Mouse (Mus musculus) kidney, embryonic 15.5 days (tissue): ENCODE data around the gene Kbtbd4. TPM values are rescaled to one million over a fixed set of nuclear protein-coding genes. Genes with fewer than 3 reads are reported as not detected.
A peak's percentile ranks its signal among the peaks of the same experiment; 100 is the strongest.

ENCODE experiments used
- ATAC-seq: fragments of 200-750 bp; cut with Nextera tagmentation; replicated peaks from 2 replicates; pipeline ENCODE4 v1.8.0; 2017; ENCODE audit warnings: moderate TSS enrichment; ENCODE audit not compliant: low FRiP score
- H3K27ac ChIP-seq: fragments of 300-500 bp; sonication (generic); 2 replicates; pipeline ENCODE4 v1.5.1; 2015; ENCODE audit warnings: mild to moderate bottlenecking, inconsistent platforms
- H3K27me3 ChIP-seq: fragments of 300-500 bp; sonication (generic); 2 replicates; pipeline ENCODE4 v1.6.1; 2015; ENCODE audit warnings: inconsistent platforms
- H3K36me3 ChIP-seq: fragments of 300-500 bp; sonication (generic); 2 replicates; pipeline ENCODE4 v1.6.1; 2015; ENCODE audit warnings: inconsistent platforms
- H3K4me1 ChIP-seq: fragments of 300-500 bp; sonication (generic); 2 replicates; pipeline ENCODE4 v1.6.1; 2015; ENCODE audit warnings: inconsistent platforms
- H3K4me2 ChIP-seq: fragments of 300-500 bp; sonication (generic); 2 replicates; pipeline ENCODE4 v1.6.1; 2015; ENCODE audit warnings: moderate library complexity, mild to moderate bottlenecking, inconsistent platforms
- H3K4me3 ChIP-seq: fragments of 300-500 bp; sonication (generic); replicated peaks from 2 replicates; pipeline ENCODE4 v1.5.1; 2015; ENCODE audit warnings: mild to moderate bottlenecking, inconsistent platforms
- H3K9ac ChIP-seq: fragments of 300-500 bp; sonication (generic); 2 replicates; pipeline ENCODE4 v1.6.1; 2015; ENCODE audit warnings: mild to moderate bottlenecking, inconsistent platforms
- H3K9me3 ChIP-seq: fragments of 300-500 bp; sonication (generic); replicated peaks from 2 replicates; pipeline ENCODE4 v1.6.1; 2016; ENCODE audit warnings: inconsistent platforms
- WGBS: fragments of 180-500 bp; shearing (Covaris S2); methylation state at CpG from one replicate; pipeline ENCODE4 v1.1.7; 2015; ENCODE audit warnings: mixed read lengths; 5-methylcytosine and 5-hydroxymethylcytosine counted together
- polyA plus RNA-seq: library from polyadenylated mRNA; unstranded; fragments of >200 nt; fragmentation: Nextera tagmentation; extraction: Ambion mirVana; gene quantifications from 2 replicates; pipeline ENCODE4 v1.2.1, GENCODE M21; 2015

Kbtbd4 gene
- polyA plus RNA-seq, 1 experiment from 2014 or later = 42.4 TPM

GRCm38 (mm10) chr2:90939750-90940149, 35.2 kb downstream of the Kbtbd4 start:
- Histone ChIP-seq H3K27ac (peak overlapping the region; percentile 95), H3K27me3 (no peaks in the 10 kb centered on the region), H3K9ac (peak overlapping the region; percentile 80), H3K4me1 (peaks cover 32% of the 10 kb centered on the region), H3K36me3 (no peaks in the 10 kb centered on the region), H3K4me3 (peak overlapping the region; percentile 93), H3K9me3 (no peaks in the 10 kb centered on the region), H3K4me2 (peak overlapping the region; percentile 73)
- peak; percentile 41 for ATAC-seq
- whole genome bisulfite sequencing = 44% methylated on average over 8 of the region's 8 CpGs

DNA sequence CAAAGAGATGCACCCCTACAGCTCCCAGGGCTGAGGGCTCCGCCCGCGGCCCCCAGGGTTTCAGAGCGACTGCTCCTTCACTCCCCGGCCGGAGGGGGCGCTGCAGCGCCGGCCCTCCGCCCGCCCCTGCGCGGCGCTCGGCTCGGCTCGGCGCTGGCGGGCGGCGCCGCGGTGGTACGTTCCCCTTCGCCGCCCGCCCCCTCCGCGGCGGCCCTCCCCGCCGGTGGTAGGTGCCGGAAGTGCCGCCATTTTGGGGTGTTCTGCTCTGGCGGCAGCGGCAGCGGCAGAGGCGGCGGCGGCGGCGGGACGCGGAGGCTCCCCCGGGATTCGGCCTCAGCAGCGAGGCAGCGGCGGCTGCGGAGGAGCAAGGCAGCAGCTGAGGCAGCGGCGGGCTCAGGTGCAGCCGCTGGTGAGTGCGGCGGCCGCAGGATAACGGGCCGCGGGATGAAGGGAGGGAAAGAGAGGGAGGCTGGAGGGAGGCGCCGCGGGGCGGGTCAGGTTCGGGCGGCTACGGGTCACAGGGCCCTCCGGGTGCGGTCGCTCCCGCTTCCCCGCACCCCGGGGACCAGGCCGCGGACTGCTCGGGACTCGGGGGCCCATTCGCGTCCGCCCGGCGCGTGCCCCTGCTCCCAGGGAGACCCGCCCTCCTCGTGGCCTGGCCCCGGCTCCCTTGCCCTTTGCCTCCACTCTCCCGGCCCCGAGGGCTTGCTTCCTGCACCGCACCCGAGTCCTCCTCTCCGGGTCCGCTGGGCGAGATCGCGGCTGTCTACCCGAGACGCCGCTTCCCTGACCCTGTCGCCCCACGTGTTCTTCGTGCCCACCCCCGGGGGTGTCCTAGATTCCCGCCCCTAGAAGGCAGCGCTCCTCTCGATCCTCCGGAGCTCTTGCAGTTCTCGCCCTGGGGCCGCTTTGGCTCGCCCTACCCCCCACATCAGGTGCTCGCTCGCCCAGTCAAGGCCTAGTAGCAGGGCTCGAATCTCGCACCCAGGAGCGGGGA, 36.0 kb downstream of the Kbtbd4 start, which contains the start of gene Celf1:
Celf1 (plus strand) TSS at position 150 of the 997 bp plus-strand sequence.
- under 1% methylated on average over 90 of the region's 113 CpGs for WGBS
- H3K4me3 ChIP-seq = peak within 1 kb of the TSS; percentile 93
- H3K4me1 ChIP-seq = peaks cover 32% of the 10 kb centered on the region
- peak within 1 kb of the TSS; percentile 73 for H3K4me2 ChIP-seq
- no peaks in the 10 kb centered on the region for H3K9me3 ChIP-seq
- H3K36me3 ChIP-seq = no peaks in the 10 kb centered on the region
- no peaks in the 10 kb centered on the region for H3K27me3 ChIP-seq
- ATAC-seq = peak; percentile 96
- peak within 1 kb of the TSS; percentile 80 for H3K9ac ChIP-seq
- H3K27ac ChIP-seq = peak within 1 kb of the TSS; percentile 95

- Histone ChIP-seq H3K9me3 (no peaks in the 10 kb centered on the region), H3K4me2 (peak overlapping the region; percentile 73), H3K4me1 (peaks cover 32% of the 10 kb centered on the region), H3K36me3 (no peaks in the 10 kb centered on the region), H3K4me3 (peak overlapping the region; percentile 93), H3K27ac (no peak overlapping the region), H3K9ac (peak overlapping the region; percentile 80), H3K27me3 (no peaks in the 10 kb centered on the region)
- ATAC-seq = no peak
- 42% methylated on average over 2 of the region's 2 CpGs for WGBS
Observed at GRCm38 (mm10) chr2:90941744-90942143, 37.2 kb downstream of the Kbtbd4 start.

DNA sequence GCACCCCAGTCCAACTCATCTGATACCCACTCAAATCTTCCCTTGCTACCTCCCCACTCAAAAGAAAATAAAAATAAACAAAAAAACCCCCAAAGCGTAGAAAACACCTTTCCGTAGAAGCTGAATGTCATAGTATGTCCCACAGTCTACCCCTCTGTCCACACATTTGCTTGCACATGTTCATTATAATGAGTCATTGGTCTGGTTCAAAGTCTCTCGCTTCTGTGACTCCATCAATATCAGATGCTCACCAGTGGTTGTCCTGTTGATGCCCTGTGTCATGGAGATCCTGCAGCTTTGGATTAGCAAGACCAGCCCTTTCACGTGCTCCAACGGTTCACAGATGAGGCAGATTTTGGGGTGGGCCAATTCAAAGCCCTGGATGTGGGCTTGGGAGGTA, 45.6 kb downstream of the Kbtbd4 start:
- H3K27ac ChIP-seq = no peak overlapping the region
- 0 out of 2 replicates have a peak, but pooled peaks cover 4% of the 10 kb centered on the region for H3K36me3 ChIP-seq
- ATAC-seq = no peak
- no peak overlapping the region for H3K9ac ChIP-seq
- WGBS = 86% methylated on average over 5 of the region's 5 CpGs
- peaks cover 16% of the 10 kb centered on the region; the same call in 1 of the 2 replicates for H3K4me1 ChIP-seq
- no peaks in the 10 kb centered on the region for H3K9me3 ChIP-seq
- no peak overlapping the region for H3K4me3 ChIP-seq
- H3K27me3 ChIP-seq = no peaks in the 10 kb centered on the region
- H3K4me2 ChIP-seq = no peak overlapping the region

GRCm38 (mm10) chr2:90950582-90951194, 46.1 kb downstream of the Kbtbd4 start:
- H3K27me3 ChIP-seq = no peaks in the 10 kb centered on the region
- ATAC-seq = peak; percentile 54; the same call in 1 of the 2 replicates
- H3K36me3 ChIP-seq = 0 out of 2 replicates have a peak, but pooled peaks cover 4% of the 10 kb centered on the region

DNA sequence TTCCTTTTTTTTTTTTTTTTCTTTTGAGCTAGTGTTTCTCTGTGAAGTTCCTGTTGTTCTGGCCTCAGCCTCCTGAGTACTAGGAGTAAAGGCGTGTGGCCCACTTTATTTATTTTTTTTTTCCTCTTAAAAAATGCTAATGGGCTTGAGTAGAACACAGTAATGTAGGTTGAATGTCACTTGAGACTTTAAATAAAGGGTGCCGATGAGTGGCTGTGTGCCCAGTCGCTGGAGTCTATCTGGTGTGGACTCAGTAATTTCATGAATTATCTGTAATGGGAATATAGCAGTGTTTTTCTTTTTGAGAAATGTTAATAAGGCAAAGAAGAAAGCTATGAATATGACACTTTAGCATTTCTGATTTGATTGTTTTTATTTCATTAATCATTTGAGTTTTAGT, 48.9 kb downstream of the Kbtbd4 start:
- Histone ChIP-seq H3K9me3 (no peaks in the 10 kb centered on the region), H3K4me3 (no peak overlapping the region), H3K27ac (no peak overlapping the region), H3K36me3 (0 out of 2 replicates have a peak, but pooled peaks cover 9% of the 10 kb centered on the region), H3K4me1 (peaks cover 16% of the 10 kb centered on the region; the same call in 1 of the 2 replicates), H3K4me2 (no peak overlapping the region), H3K9ac (no peak overlapping the region), H3K27me3 (no peaks in the 10 kb centered on the region)
- WGBS = 20% methylated on average over 3 of the region's 3 CpGs
- no peak for ATAC-seq

More at GRCm38 (mm10) chr2:90950582-90951194, 46.1 kb downstream of the Kbtbd4 start:
- Histone ChIP-seq H3K4me2 (no peak overlapping the region), H3K9ac (no peak overlapping the region), H3K9me3 (no peaks in the 10 kb centered on the region), H3K4me1 (peaks cover 16% of the 10 kb centered on the region; the same call in 1 of the 2 replicates), H3K4me3 (no peak overlapping the region), H3K27ac (no peak overlapping the region)

DNA sequence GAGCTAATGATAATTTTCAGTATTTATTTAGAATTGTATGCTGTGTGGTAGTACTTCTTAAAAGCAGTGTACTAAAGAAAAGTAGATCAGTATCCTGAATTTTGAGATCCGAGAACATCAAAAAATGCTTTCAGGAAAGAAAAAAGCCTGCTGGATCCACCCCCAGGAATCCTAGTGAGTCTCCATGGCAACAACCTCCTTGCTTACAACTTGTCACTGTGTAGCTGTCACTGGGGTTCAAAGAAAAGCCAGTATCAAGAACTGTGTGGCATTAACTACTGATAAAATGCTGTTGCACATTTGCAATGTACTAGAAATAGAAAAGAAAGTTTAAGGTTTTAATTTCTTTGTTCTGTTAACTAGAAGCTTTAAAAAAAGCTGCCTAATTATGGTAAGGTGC, 51.5 kb downstream of the Kbtbd4 start:
- Histone ChIP-seq H3K9me3 (no peaks in the 10 kb centered on the region), H3K36me3 (0 out of 2 replicates have a peak, but pooled peaks cover 15% of the 10 kb centered on the region), H3K4me3 (no peak overlapping the region), H3K27ac (no peak overlapping the region), H3K27me3 (no peaks in the 10 kb centered on the region), H3K4me2 (no peak overlapping the region), H3K4me1 (peaks cover 16% of the 10 kb centered on the region; the same call in 1 of the 2 replicates), H3K9ac (no peak overlapping the region)
- ATAC-seq = no peak
- WGBS = 60% methylated on average over 1 of the region's 1 CpGs

- Histone ChIP-seq H3K27me3 (no peaks in the 10 kb centered on the region), H3K4me1 (no peaks in the 10 kb centered on the region), H3K36me3 (0 out of 2 replicates have a peak, but pooled peaks cover 15% of the 10 kb centered on the region), H3K4me2 (no peak overlapping the region), H3K9ac (no peak overlapping the region), H3K27ac (no peak overlapping the region), H3K9me3 (no peaks in the 10 kb centered on the region), H3K4me3 (no peak overlapping the region)
- no peak for ATAC-seq
- WGBS = 92% methylated on average over 3 of the region's 3 CpGs
Observed at GRCm38 (mm10) chr2:90958856-90959255, 54.3 kb downstream of the Kbtbd4 start.

- H3K36me3 ChIP-seq = 0 out of 2 replicates have a peak, but pooled peaks cover 12% of the 10 kb centered on the region
- H3K4me3 ChIP-seq = no peak overlapping the region
- no peak for ATAC-seq
- H3K4me1 ChIP-seq = peaks cover 4% of the 10 kb centered on the region; the same call in 1 of the 2 replicates
- H3K9ac ChIP-seq = no peak overlapping the region
- H3K27me3 ChIP-seq = no peaks in the 10 kb centered on the region
- H3K27ac ChIP-seq = no peak overlapping the region
- WGBS = 89% methylated on average over 2 of the region's 2 CpGs
- H3K9me3 ChIP-seq = no peaks in the 10 kb centered on the region
- H3K4me2 ChIP-seq = no peak overlapping the region
Observed at GRCm38 (mm10) chr2:90960012-90960411, 55.5 kb downstream of the Kbtbd4 start.
